ENCODE assay signal across 11 mouse cellular contexts in the genomic region with DNA sequence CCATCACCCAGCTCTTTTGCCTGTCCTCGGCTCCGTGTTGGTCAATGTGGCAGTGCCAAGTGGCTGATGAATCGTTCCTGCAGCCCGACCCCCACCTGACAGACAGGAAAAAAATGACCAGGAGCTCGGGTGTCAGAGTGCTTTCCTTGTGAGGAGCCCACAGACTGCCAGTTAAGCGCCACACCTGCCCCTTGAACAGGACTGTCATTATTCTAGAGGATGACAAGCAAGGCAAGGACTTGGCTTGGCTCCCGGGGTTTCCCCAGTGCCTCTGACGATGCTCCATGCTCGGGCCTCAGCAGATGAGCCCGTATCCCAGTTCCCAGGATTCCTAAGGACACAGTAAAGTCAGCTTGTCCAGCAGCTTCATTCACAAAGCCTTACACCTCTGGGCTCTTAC. TPM values are rescaled to one million over a fixed set of nuclear protein-coding genes. Genes with fewer than 3 reads are reported as not detected.
DNase-seq lines count a peak whose midpoint lies in the region; ATAC-seq and TF ChIP-seq lines count a peak whose summit lies in the region.
"Had no signal": no experiment of that assay in that cellular context is flagged by ENCODE, and none has a peak within 500 bp of the region (broad histone marks: within the 10 kb centered on the region; RNA-seq: fewer than 3 reads in every experiment).

No protein-coding gene starts in this region.

- H3K27ac ChIP-seq in hindbrain, postnatal 0 days, result no peak overlapping the region
- H3K27ac ChIP-seq in hindbrain, embryonic 11.5 days (ENCODE audit: low read depth, low read length), result no peak overlapping the region
- H3K27ac ChIP-seq in lung, embryonic 14.5 days (ENCODE audit: low read depth), result no peak overlapping the region
- H3K27ac ChIP-seq: liver, embryonic 12.5 days had no signal

- no peaks in the 10 kb centered on the region for H3K9me3 ChIP-seq in hindbrain, postnatal 0 days (ENCODE audit: low read length)
- no peaks in the 10 kb centered on the region for H3K9me3 ChIP-seq in hindbrain, embryonic 11.5 days (ENCODE audit: control insufficient read depth, low read length)
- H3K9me3 ChIP-seq in lung, embryonic 14.5 days (ENCODE audit: low read depth, low read length), result no peaks in the 10 kb centered on the region
- H3K9me3 ChIP-seq: liver, embryonic 12.5 days had no signal

- no peak for TF ChIP-seq CTCF in hindbrain, postnatal 0 days (IDR thresholded peaks at IDR 0.05; ENCODE audit: low read depth)
- TF ChIP-seq CTCF in lung, embryonic 14.5 days (IDR thresholded peaks at IDR 0.05; ENCODE audit: low read depth), result no peak

- peaks cover 12% of the 10 kb centered on the region; the same call in 1 of the 2 replicates for H3K36me3 ChIP-seq in hindbrain, postnatal 0 days (ENCODE audit: insufficient read depth, low read length)
- no peaks in the 10 kb centered on the region; the same call in 1 of the 2 replicates for H3K36me3 ChIP-seq in hindbrain, embryonic 11.5 days (ENCODE audit: control insufficient read depth, insufficient read depth, low read length)
- H3K36me3 ChIP-seq in lung, embryonic 14.5 days (ENCODE audit: insufficient read depth), result no peaks in the 10 kb centered on the region
- H3K36me3 ChIP-seq: G1E; liver, embryonic 12.5 days had no signal

- no peaks in the 10 kb centered on the region for H3K27me3 ChIP-seq in hindbrain, postnatal 0 days (ENCODE audit: insufficient read depth, low read length)
- no peaks in the 10 kb centered on the region for H3K27me3 ChIP-seq in hindbrain, embryonic 11.5 days (ENCODE audit: control insufficient read depth, insufficient read depth, low read length)
- no peaks in the 10 kb centered on the region for H3K27me3 ChIP-seq in lung, embryonic 14.5 days (ENCODE audit: insufficient read depth, low read length)

- 27% methylated on average over 10 of the region's 10 CpGs for WGBS in hindbrain, postnatal 0 days
- WGBS in hindbrain, embryonic 11.5 days, result 79% methylated on average over 10 of the region's 10 CpGs
- 50% methylated on average over 10 of the region's 10 CpGs for WGBS in lung, embryonic 14.5 days

- DNase-seq in cerebellum, postnatal 10 days, result peak; percentile 76 to 77
- peak; percentile 59 for DNase-seq in hindbrain, postnatal 0 days (ENCODE audit: low spot score)
- no peak for DNase-seq in hindbrain, embryonic 11.5 days (ENCODE audit: low spot score)
- DNase-seq in lung, embryonic 14.5 days, result peak; percentile 33
- no peak for DNase-seq in lung, postnatal 36 days
- DNase-seq in adrenal gland, postnatal 14 days, result peak; percentile 49

- no peak overlapping the region for H3K9ac ChIP-seq in hindbrain, postnatal 0 days (replicated peaks; ENCODE audit: low read length)
- H3K9ac ChIP-seq in hindbrain, embryonic 11.5 days (ENCODE audit: low read depth, low read length), result no peak overlapping the region
- H3K9ac ChIP-seq in lung, embryonic 14.5 days, result no peak overlapping the region
- H3K9ac ChIP-seq: liver, embryonic 12.5 days had no signal

- no peak for ATAC-seq in cerebellum, adult (ENCODE audit: insufficient number of reproducible peaks, low FRiP score, low TSS enrichment)
- 0 out of 2 replicates have a peak, but pooled peaks have one; percentile 10 for ATAC-seq in hindbrain, postnatal 0 days
- no peak for ATAC-seq in hindbrain, embryonic 11.5 days (ENCODE audit: low FRiP score)
- no peak for ATAC-seq in lung, embryonic 14.5 days (ENCODE audit: insufficient read depth)
- no peak for ATAC-seq in megakaryocyte progenitor cell, adult 5-6 weeks (replicated peaks; ENCODE audit: poor library complexity)
- ATAC-seq: liver, embryonic 12.5 days; lung, postnatal 0 days had no signal

- peaks cover 5% of the 10 kb centered on the region for H3K4me1 ChIP-seq in hindbrain, postnatal 0 days (ENCODE audit: insufficient read depth, low read length)
- H3K4me1 ChIP-seq in hindbrain, embryonic 11.5 days (replicated peaks; ENCODE audit: control insufficient read depth, insufficient read depth, low read length), result no peaks in the 10 kb centered on the region
- peaks cover 4% of the 10 kb centered on the region; the same call in 1 of the 2 replicates for H3K4me1 ChIP-seq in lung, embryonic 14.5 days (ENCODE audit: insufficient read depth)

- H3K4me3 ChIP-seq in hindbrain, postnatal 0 days (ENCODE audit: low read length), result no peak overlapping the region
- H3K4me3 ChIP-seq in hindbrain, embryonic 11.5 days (ENCODE audit: low read depth, low read length), result no peak overlapping the region
- no peak overlapping the region for H3K4me3 ChIP-seq in lung, embryonic 14.5 days (ENCODE audit: low read depth, low read length)
- H3K4me3 ChIP-seq: liver, embryonic 12.5 days had no signal

- no peak overlapping the region for H3K4me2 ChIP-seq in hindbrain, postnatal 0 days (ENCODE audit: low read depth, low read length)
- H3K4me2 ChIP-seq in hindbrain, embryonic 11.5 days (replicated peaks; ENCODE audit: low read depth, low read length), result no peak overlapping the region
- no peak overlapping the region for H3K4me2 ChIP-seq in lung, embryonic 14.5 days
- H3K4me2 ChIP-seq: liver, embryonic 12.5 days had no signal

RNA-seq across cellular contexts. Expression of a gene that starts 20.8 kb away (rescaled TPM):
- 98.9 and 115 TPM in 2 replicates for total RNA-seq in hindbrain, postnatal 0 days (2014; rRNA removed)
- 16.7 and 17.7 TPM in 2 replicates for polyA plus RNA-seq in hindbrain, postnatal 0 days (2015; fragmentation: Nextera tagmentation; extraction: Ambion mirVana)
- 0.54 and 0.71 TPM in 2 replicates for polyA plus RNA-seq in hindbrain, embryonic 11.5 days (2014; fragmentation: Nextera tagmentation; extraction: Ambion mirVana)
- 0.07 TPM in 1 of 2 replicates, not detected in the other for polyA plus RNA-seq in lung, embryonic 14.5 days (2014; fragmentation: Nextera tagmentation; extraction: Ambion mirVana)
- 0.71 and 0.74 TPM in 2 replicates for total RNA-seq in adrenal gland, postnatal 14 days (2021)
- total RNA-seq in megakaryocyte progenitor cell, adult 5-6 weeks (2015), result 0.02 TPM in 1 of 2 replicates, not detected in the other
- total RNA-seq in megakaryocyte progenitor cell, adult 5-6 weeks (2017), result not detected in 2 replicates
- polyA plus RNA-seq: G1E; lung, postnatal 0 days had no signal

RNA-seq across cellular contexts. Expression of a gene that starts 44.8 kb away (rescaled TPM):
- total RNA-seq in hindbrain, postnatal 0 days (2014; rRNA removed), result 11.1 and 13.4 TPM in 2 replicates
- polyA plus RNA-seq in hindbrain, postnatal 0 days (2015; fragmentation: Nextera tagmentation; extraction: Ambion mirVana), result 3.0 and 3.2 TPM in 2 replicates
- 2.6 and 2.9 TPM in 2 replicates for polyA plus RNA-seq in hindbrain, embryonic 11.5 days (2014; fragmentation: Nextera tagmentation; extraction: Ambion mirVana)
- polyA plus RNA-seq in lung, embryonic 14.5 days (2014; fragmentation: Nextera tagmentation; extraction: Ambion mirVana), result 3.1 and 4.8 TPM in 2 replicates
- 4.0 and 5.6 TPM in 2 replicates for total RNA-seq in adrenal gland, postnatal 14 days (2021)
- 0.02 and 0.05 TPM in 2 replicates for total RNA-seq in megakaryocyte progenitor cell, adult 5-6 weeks (2015)
- total RNA-seq in megakaryocyte progenitor cell, adult 5-6 weeks (2017), result not detected in 2 replicates
- polyA plus RNA-seq: G1E had no signal

Comparison
In these comparisons a context has a peak if more than half of its experiments do, and no peak if none do; other contexts are left out.
1. DNase-seq: peak in cerebellum, postnatal 10 days (2 of 2), hindbrain, postnatal 0 days (single experiment), lung, embryonic 14.5 days (single experiment) and adrenal gland, postnatal 14 days (single experiment); none in hindbrain, embryonic 11.5 days (single experiment) and lung, postnatal 36 days (single experiment).
2. RNA of a gene that starts 20.8 kb away (total RNA-seq): 98.9 to 115 TPM in hindbrain, postnatal 0 days; 0.71 to 0.74 TPM in adrenal gland, postnatal 14 days and 0.02 TPM in megakaryocyte progenitor cell, adult 5-6 weeks; every median in the first group is over 10 times any median in the second.